Mouse (Mus musculus) frontal cortex, postnatal 36 days (tissue): Measurements from ENCODE around the gene Rgs16.

ENCODE experiments used
- DNase-seq, 2 experiments: peaks; one replicate each; pipeline ENCODE4 v3.0.0; 2022; ENCODE audit warnings: low spot score in 2 of 2

Rgs16 gene

DNA sequence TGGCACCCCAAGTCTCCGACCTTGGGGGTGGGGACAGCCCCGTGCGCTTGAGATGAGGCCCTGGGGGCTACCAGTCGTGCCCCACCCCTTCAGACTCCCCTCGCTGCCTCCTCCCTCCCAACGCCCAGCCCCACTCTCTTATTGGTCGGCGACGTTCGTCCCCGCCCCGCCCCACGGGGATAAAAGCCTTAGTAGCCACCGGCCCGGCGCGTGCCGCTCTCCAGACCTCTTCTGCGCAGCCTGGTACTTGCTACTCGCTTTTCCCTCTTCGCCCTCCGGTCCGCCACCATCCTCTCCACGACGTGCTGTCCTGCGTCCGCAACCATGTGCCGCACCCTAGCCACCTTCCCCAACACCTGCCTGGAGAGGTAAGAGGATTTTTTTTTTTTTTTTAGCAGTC lies at the start of gene Rgs16:
TSS of gene Rgs16 (plus strand) at position 205 of the 400 bp plus-strand sequence.
- DNase-seq, result peak in 1 of 2 experiments; percentile 54

- no peak for DNase-seq
Measured at GRCm38 (mm10) chr1:153692526-153692925, 47.6 kb upstream of the Rgs16 start.

GRCm38 (mm10) chr1:153694372-153695120 lies 45.6 kb upstream of the Rgs16 start:
- no peak for DNase-seq

GRCm38 (mm10) chr1:153695398-153695797 lies 44.8 kb upstream of the Rgs16 start:
- no peak for DNase-seq

DNA sequence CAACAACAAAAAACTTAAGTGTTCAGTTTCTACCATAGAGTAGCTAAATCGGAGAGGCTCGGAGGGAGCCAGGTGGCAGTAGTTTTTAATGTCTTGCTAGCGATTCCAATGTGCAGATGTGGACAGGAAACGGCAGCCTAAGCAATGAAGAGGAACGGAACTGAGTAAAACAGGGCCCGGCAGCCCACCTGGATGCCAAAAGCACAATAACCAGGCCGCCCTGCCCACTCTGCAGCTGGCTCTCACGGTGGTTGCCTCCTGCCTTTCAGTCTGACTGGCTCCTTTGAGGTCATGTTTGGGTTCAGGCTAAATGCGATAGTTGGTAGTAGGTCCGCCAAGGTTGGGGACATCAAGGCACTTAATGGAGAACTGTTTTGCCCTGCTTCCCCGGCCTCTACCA lies 44.1 kb upstream of the Rgs16 start:
- DNase-seq, result no peak

DNA sequence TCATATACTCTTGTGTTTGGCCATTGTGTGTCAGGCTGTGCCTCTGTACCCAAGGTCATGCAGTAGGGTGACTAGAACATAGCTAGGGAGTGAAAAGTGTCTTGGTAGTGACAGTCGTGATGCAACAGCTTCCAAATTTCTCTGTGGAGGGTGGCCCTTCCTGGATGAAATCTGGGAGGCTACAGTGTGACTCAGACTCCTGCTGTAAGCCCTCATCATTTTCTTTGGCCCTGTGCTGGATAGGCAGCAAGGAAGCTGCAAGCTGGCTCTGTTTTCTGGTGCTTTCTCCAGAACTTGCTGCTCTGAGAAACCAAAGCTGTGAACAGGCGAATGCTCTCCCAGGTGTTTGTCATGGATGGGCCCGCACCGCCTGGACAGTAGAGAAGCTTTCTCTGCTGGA lies 43.6 kb upstream of the Rgs16 start:
- DNase-seq, result no peak

DNA sequence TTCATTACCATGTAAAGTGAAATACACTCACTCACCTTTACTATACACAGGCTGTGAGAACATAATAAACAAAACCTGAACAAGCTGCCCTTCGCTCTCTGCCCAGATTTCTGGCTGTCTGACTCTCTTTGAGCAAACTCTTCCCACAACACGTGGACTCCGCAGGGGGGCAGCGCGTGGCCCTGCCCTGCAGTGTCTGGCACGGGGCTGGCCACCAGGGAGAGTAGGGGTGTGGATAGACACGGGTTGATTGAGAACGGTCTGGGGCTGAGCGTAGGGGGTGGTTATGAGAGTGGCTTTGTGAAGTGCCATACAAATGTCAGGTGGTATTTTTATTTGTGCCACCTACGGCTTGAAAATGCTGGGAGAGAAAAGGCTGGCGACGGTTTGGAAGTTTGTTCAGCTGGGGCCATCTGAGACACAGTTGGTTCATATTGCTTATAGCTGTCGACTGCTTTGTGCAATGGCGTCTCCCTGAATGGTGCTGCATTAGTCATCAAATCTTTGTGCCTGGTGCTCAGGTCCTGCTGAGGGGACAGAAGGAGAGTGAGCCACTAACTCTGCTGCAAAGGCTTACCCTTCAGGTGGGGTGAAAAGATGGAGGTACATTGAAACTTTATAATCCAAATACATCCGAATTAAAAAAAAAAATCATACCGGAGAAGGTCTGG lies 42.4 kb upstream of the Rgs16 start:
- DNase-seq, result no peak

DNA sequence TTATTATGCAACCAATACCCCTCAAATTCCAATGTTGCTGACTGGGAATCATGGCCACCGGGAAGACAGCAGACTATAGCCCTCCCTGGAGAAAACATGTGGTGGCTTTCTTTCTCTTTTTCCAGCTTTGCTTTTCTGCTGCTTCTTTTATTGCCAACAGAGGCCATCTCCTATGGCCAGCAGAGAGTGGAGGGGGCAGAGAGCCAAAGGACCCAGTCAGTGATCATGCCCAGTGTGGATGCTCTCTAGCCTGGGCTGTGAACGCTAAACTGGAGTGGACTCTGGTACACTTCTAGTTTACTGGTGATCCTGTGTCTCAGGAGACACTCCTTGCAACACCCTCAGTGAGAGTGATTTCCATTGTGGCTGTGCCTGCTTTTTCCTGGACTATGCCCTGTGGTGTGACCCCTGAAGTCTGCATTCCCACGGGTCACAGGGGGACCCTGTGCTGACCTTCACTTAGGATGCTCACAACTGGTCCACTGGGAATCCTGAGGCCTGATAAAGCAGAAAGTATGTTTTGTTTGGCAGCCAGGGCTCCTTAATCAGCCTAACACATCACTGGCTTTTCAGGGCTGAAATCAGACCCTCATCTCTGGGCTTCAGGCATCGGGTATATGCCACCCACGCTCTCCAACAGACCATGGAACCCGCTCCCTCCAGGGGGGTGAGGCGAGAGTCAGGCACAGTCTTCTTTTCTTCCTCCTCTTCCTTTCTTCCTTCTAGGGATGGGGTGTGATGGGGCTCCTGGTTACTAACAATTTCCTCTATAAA lies 41.7 kb upstream of the Rgs16 start:
- no peak for DNase-seq

- no peak for DNase-seq
Measured at GRCm38 (mm10) chr1:153700448-153701063, 39.6 kb upstream of the Rgs16 start.

- DNase-seq, result no peak
Measured at GRCm38 (mm10) chr1:153701461-153701860, 38.7 kb upstream of the Rgs16 start.

DNA sequence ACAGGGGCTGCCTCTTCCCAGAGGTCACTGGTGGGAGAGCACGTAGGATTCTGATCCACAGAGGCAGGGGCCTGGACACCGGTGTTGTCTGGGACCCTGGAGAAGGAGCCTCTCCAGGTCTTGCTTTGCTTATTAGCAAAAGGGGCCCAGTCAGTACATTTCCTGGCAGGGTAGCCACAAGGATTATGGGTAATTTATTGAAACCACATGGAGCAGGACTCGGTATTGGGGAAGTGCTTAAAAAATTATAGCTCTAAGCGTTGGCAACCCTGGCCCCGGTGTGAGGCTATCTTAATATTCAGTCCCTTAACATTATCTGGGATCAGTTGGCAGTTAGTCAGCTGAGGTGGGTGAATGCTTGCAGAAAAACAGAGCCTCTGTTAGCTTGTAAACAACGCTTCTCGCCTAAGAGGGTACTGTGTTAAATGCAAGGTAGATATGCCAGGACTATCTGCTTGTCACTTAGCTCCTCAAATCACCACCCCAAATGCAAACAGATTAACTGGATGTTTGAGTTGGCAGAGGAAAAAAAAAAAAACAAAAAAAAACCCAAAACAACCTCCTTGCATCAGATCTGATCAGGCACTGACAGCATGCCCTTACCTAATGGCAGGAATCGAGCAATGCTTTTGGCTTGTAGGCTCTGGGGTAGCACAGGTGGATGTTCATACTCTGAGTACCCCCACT lies 37.8 kb upstream of the Rgs16 start:
- no peak for DNase-seq

DNA sequence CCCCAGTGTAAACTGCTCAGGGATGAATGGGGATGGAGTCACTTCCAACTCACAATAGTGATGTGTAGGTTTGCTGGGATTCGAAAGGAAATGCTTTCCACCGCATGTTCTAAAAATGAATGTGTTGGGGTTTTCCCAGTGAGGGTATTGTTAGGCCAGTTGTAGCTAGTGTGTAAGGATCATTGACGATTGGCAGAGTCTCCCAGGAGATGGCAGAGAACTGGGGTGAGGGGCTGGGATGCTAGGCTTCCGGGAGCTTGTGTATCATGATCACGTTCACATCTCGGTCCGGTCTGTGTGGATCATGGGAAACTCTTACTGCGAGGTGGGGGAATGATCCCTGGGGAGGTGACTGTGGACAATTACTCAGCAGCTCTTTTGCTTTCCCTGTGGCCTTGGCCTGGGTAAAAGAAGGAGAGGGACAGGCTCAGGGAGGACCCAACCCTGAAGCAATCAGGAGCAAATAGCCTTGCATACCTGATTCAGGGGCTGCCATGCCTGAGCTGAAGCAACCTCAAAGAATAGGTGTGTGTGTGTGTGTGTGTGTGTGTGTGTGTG lies 37.2 kb upstream of the Rgs16 start:
- DNase-seq, result no peak

DNA sequence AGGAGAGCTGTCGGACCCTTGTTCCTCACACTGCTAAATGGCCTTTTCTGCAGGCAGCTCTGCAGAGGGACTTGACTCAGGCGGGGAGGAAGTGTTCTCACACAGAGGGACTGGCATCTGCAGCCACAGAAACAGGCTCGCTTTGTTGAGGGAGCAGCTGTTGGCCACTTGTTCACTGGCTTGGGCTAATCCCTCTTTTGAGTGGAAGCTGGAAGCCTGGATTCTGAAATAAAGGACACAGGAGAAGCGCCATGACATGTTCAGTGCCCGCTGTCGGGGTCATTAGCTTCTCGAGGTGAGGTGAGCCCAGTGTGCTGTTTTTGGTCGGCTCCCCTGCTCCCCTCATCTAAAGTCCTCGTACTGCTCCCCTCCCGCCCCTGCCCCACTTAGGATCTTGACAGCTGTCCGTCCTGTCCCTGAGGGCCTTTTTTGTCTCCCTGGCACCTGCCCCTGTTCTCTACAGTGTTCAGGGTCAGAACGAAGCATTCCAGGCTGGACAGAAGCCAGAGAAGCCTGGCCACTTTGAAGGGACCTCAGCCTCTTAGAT lies 36.6 kb upstream of the Rgs16 start:
- DNase-seq, result peak in 1 of 2 experiments; percentile 45

GRCm38 (mm10) chr1:153704174-153704573 lies 36.0 kb upstream of the Rgs16 start:
- no peak for DNase-seq

- DNase-seq, result no peak
Measured at GRCm38 (mm10) chr1:153704996-153705395, 35.2 kb upstream of the Rgs16 start.

DNA sequence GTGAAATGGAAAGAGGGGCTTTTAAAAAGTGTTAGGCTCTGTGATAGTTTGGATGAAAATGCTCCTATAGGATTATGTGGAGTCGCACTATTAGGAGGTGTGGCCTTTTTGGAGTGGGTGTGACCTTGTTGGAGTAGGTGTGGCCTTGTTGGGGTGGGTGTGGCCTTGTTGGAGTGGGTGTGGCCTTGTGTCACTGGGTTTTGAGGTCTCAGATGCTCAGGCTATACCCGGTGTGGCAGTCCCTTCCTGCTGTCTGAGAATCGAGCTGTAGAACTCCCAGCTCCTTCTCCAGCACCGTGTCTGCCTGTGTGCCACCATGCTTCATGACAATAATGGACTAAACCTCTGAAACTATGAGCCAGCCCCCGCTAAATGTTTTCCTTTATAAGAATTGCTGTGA lies 31.5 kb upstream of the Rgs16 start:
- DNase-seq, result no peak

- no peak for DNase-seq
Measured at GRCm38 (mm10) chr1:153709451-153709850, 30.7 kb upstream of the Rgs16 start.

DNA sequence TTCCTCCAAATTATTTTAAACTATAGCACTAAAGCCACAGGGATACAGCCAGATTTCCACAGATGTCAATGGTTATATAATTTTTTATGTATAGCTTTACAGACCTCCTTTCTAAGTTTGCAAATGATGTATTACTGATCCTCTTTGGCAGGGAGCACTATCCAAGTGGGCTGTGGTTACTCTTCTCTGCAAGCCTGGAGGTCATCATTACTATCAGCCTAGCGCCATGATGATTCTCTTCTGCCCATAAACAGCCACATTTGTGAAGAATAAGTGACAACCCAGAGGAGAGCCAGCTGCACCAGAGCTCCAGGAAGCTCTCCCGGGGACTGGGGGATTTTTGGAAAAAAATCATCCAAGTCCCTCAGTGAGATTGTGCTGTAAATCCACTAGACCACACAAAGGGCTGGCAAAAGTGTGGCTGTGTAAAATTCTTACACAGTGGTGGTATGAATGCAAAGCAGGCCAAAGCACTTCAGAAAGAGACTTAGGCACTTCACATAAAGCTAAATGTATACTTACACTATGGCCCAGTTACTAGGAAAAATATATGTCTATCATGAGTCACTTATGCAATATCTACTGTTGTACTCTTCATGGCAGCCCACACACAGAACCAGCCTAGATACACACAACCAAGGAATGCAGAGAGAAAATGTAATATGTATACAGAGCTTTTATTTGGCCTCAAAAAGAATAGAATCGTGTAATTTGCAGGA lies 28.4 kb upstream of the Rgs16 start:
- no peak for DNase-seq

DNA sequence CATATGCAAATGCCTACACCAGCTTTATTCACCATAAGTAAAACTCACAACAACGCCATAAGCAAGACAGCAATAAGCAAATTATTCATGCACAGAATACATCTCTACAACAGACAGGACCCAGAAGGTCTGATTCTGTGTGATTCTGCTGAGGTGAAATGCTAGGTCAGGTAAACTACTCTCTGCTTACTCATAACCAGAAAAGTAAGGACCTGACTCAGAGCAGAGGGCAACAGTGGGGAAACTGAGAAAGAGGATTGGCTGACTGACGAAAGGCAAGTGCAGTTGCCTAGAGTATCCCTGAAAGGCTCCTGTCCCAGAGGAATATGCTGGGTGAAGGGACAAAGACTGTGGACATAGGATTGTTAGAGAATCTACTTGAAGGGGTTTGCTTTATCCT lies 27.5 kb upstream of the Rgs16 start:
- no peak for DNase-seq

- DNase-seq, result no peak
Measured at GRCm38 (mm10) chr1:153717990-153718389, 22.2 kb upstream of the Rgs16 start.
